ENCODE assay signal across 24 mouse cellular contexts in genomic region chr3:133557602-133558001, GRCm38 (mm10). TPM values are rescaled to one million over a fixed set of nuclear protein-coding genes. Genes with fewer than 3 reads are reported as not detected.
DNase-seq lines count a peak whose midpoint lies in the region; ATAC-seq and TF ChIP-seq lines count a peak whose summit lies in the region.
"Had no signal": no experiment of that assay in that cellular context is flagged by ENCODE, and none has a peak within 500 bp of the region (broad histone marks: within the 10 kb centered on the region; RNA-seq: fewer than 3 reads in every experiment).

No protein-coding gene starts in this region.

- H3K9me3 ChIP-seq in lung, embryonic 15.5 days: no peaks in the 10 kb centered on the region
- no peaks in the 10 kb centered on the region for H3K9me3 ChIP-seq in MEL (replicated peaks; ENCODE audit: insufficient read depth, low read length)
- H3K9me3 ChIP-seq: forebrain, embryonic 10.5 days; forebrain, embryonic 13.5 days; hindbrain, embryonic 10.5 days; hindbrain, embryonic 13.5 days had no signal

- H3K4me3 ChIP-seq in lung, embryonic 15.5 days: no peak overlapping the region
- H3K4me3 ChIP-seq in MEL (ENCODE audit: control insufficient read depth in 1 of 2, insufficient read depth in 1 of 2, low read depth in 2 of 2, low read length in 2 of 2): no peak overlapping the region
- H3K4me3 ChIP-seq: forebrain, embryonic 10.5 days; forebrain, embryonic 13.5 days; gastrocnemius, adult 2 months; hindbrain, embryonic 10.5 days; hindbrain, embryonic 13.5 days had no signal

- H3K79me2 ChIP-seq in MEL (ENCODE audit: control insufficient read depth, insufficient read depth, low read length, poor library complexity): no peaks in the 10 kb centered on the region

- ATAC-seq in lung, embryonic 15.5 days (ENCODE audit: borderline replicate concordance, extremely low read depth, low FRiP score, low TSS enrichment): no peak; the same call in 1 of the 2 replicates
- peak; percentile 57 for ATAC-seq in common myeloid progenitor, adult 5-6 weeks (replicated peaks; ENCODE audit: low read depth, poor library complexity, severe bottlenecking)
- ATAC-seq: forebrain, embryonic 13.5 days; forebrain, embryonic 16.5 days; hindbrain, embryonic 16.5 days; intestine, embryonic 16.5 days; Patski had no signal

- WGBS in lung, embryonic 15.5 days: 37% methylated on average over 6 of the region's 6 CpGs

- H3K9ac ChIP-seq in lung, embryonic 15.5 days: no peak overlapping the region
- no peak overlapping the region for H3K9ac ChIP-seq in MEL (ENCODE audit: control insufficient read depth, low read depth, low read length, poor library complexity, severe bottlenecking)
- H3K9ac ChIP-seq: forebrain, embryonic 13.5 days; hindbrain, embryonic 13.5 days had no signal

- H3K4me2 ChIP-seq in lung, embryonic 15.5 days: no peak overlapping the region
- H3K4me2 ChIP-seq: forebrain, embryonic 13.5 days; heart, embryonic 11.5 days; hindbrain, embryonic 13.5 days had no signal

- peak overlapping the region; percentile 44; the same call in 1 of the 2 replicates for H3K27ac ChIP-seq in lung, embryonic 15.5 days
- no peak overlapping the region for H3K27ac ChIP-seq in MEL (ENCODE audit: control insufficient read depth, low read depth, low read length)
- H3K27ac ChIP-seq: forebrain, embryonic 10.5 days; forebrain, embryonic 13.5 days; gastrocnemius, adult 2 months; hindbrain, embryonic 10.5 days; hindbrain, embryonic 13.5 days had no signal

- no peak for TF ChIP-seq POLR2A in MEL (IDR thresholded peaks at IDR 0.05; ENCODE audit: control insufficient read depth in 1 of 2, insufficient read depth in 1 of 2, low read depth in 1 of 2, low read length in 2 of 2, poor library complexity in 1 of 2)

- H3K4me1 ChIP-seq in lung, embryonic 15.5 days: 0 out of 2 replicates have a peak, but pooled peaks cover 5% of the 10 kb centered on the region
- peaks cover 0 to 13% of the 10 kb centered on the region in 2 experiments; a peak in 3 of 4 replicates for H3K4me1 ChIP-seq in MEL (ENCODE audit: control insufficient read depth in 1 of 2, insufficient read depth in 2 of 2, low read length in 2 of 2)
- H3K4me1 ChIP-seq: forebrain, embryonic 10.5 days; forebrain, embryonic 13.5 days; hindbrain, embryonic 10.5 days; hindbrain, embryonic 13.5 days had no signal

- H3K36me3 ChIP-seq in lung, embryonic 15.5 days: no peaks in the 10 kb centered on the region
- H3K36me3 ChIP-seq in MEL (ENCODE audit: control insufficient read depth in 1 of 2, insufficient read depth in 2 of 2, low read length in 2 of 2): peaks cover 0 to 2% of the 10 kb centered on the region in 2 experiments; a peak in 1 of 4 replicates
- H3K36me3 ChIP-seq: forebrain, embryonic 10.5 days; hindbrain, embryonic 10.5 days; hindbrain, embryonic 13.5 days had no signal

- TF ChIP-seq EP300 in MEL (IDR thresholded peaks at IDR 0.05; ENCODE audit: low read depth in 1 of 2, low read length in 2 of 2): no peak

- no peak for DNase-seq in lung, postnatal 4 days
- peak; percentile 21 for DNase-seq in MEL (ENCODE audit: low read depth, low spot score)
- DNase-seq in T-cell, adult 2 months (ENCODE audit: low spot score): no peak
- no peak for DNase-seq in spleen, postnatal 36 days (ENCODE audit: low spot score in 2 of 2)
- DNase-seq: adrenal gland, adult 2 months; adrenal gland, postnatal 14 days; cerebellum, adult 11-12 months; cerebellum, adult 8-10 months; cerebellum, postnatal 10 days; cerebellum, postnatal 36 days; gastrocnemius, adult 2 months; gastrocnemius, postnatal 14 days; heart, adult 18-20 months had no signal

- TF ChIP-seq RAD21 in MEL (IDR thresholded peaks at IDR 0.05; ENCODE audit: low read depth, low read length): no peak

- H3K27me3 ChIP-seq in lung, embryonic 15.5 days: no peaks in the 10 kb centered on the region
- H3K27me3 ChIP-seq in MEL (ENCODE audit: control insufficient read depth in 1 of 2, insufficient read depth in 2 of 2, low read length in 2 of 2): no peaks in the 10 kb centered on the region
- H3K27me3 ChIP-seq: forebrain, embryonic 13.5 days; hindbrain, embryonic 13.5 days; Patski had no signal

- TF ChIP-seq CTCF in MEL (IDR thresholded peaks at IDR 0.05 in 2 of 3, conservative IDR thresholded peaks at IDR 0.05 in 1 of 3; ENCODE audit: control insufficient read depth in 1 of 3, insufficient read depth in 1 of 3, low read depth in 2 of 3, low read length in 3 of 3, poor library complexity in 1 of 3, severe bottlenecking in 1 of 3): no peak

TF ChIP-seq in MEL, 35 proteins besides CTCF, POLR2A, EP300 and RAD21:
- TF ChIP-seq SMC3 (IDR thresholded peaks at IDR 0.05; ENCODE audit: low read depth, low read length) (no peak), NRF1 (IDR thresholded peaks at IDR 0.05; ENCODE audit: insufficient read depth, low read depth, low read length, poor library complexity, severe bottlenecking) (no peak), MAZ (IDR thresholded peaks at IDR 0.05; ENCODE audit: low read depth, low read length) (no peak), ZMIZ1 (IDR thresholded peaks at IDR 0.05; ENCODE audit: low read depth, low read length) (no peak), USF2 (IDR thresholded peaks at IDR 0.05; ENCODE audit: borderline replicate concordance in 1 of 2, insufficient read depth in 1 of 2, low read depth in 1 of 2, low read length in 2 of 2) (no peak), MEF2A (IDR thresholded peaks at IDR 0.05; ENCODE audit: extremely low read depth, insufficient replicate concordance, low read depth, low read length, poor library complexity, severe bottlenecking) (no peak), TBP (IDR thresholded peaks at IDR 0.05; ENCODE audit: low read depth, low read length) (no peak), UBTF (IDR thresholded peaks at IDR 0.05; ENCODE audit: borderline replicate concordance, insufficient read depth, low read depth, low read length) (no peak), TCF12 (IDR thresholded peaks at IDR 0.05; ENCODE audit: low read depth, low read length) (no peak), POLR2AphosphoS2 (IDR thresholded peaks at IDR 0.05; ENCODE audit: low read length) (no peak), BHLHE40 (IDR thresholded peaks at IDR 0.05; ENCODE audit: borderline replicate concordance, low read depth, low read length) (no peak), ZNF384 (IDR thresholded peaks at IDR 0.05; ENCODE audit: low read depth, low read length) (no peak), NELFE (IDR thresholded peaks at IDR 0.05; ENCODE audit: low read depth, low read length) (no peak)

RNA-seq across cellular contexts. Expression of gene Tet2, which starts 12.7 kb away (rescaled TPM):
- 15.3 and 17.8 TPM in 2 replicates for polyA plus RNA-seq in lung, embryonic 15.5 days (2015; fragmentation: Nextera tagmentation; extraction: Ambion mirVana)
- total RNA-seq in MEL (2012; rRNA removed): 6.8 and 9.4 TPM in 2 replicates
- 100 to 1,000 TPM in 1 of 2 experiments, 10 to 100 TPM in 1; 10.9 to 101 TPM for polyA plus RNA-seq in MEL (2012; ENCODE audit: insufficient read depth in 1 of 2, insufficient read length in 2 of 2, low read depth in 1 of 2, low replicate concordance in 2 of 2, missing spikeins in 1 of 2)
- total RNA-seq in common myeloid progenitor, adult 5-6 weeks (2017): 42.6 and 51.5 TPM in 2 replicates
